Mouse (Mus musculus): Measurements from ENCODE around the gene Lhfpl5. TPM values are rescaled to one million over a fixed set of nuclear protein-coding genes. Genes with fewer than 3 reads are reported as not detected.
A peak's percentile ranks its signal among the peaks of the same experiment; 100 is the strongest.

Lhfpl5 gene
- polyA plus RNA-seq, 1 experiment from 2014 or later: 11.4 TPM

DNA sequence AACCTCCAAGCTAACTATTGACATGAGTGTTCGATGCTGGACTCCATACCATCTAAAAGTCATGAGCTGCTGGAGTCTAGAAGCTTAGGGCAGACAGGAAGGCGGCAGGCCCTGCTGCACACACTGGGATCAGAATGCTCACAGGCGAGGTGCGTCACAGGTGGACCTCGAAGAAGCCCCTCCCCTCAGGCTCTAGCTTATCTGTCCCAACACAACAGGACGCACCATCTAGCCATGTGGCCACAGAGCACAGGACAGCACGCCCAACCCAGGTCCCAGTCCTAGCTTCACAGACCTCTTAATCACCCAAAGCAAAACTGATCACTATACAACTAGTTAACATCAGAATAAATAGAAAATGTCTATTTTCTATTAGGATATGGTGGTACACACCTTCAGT, 42.7 kb downstream of the Lhfpl5 start:
- Histone ChIP-seq H3K4me1 (peaks cover 29% of the 10 kb centered on the region), H3K4me3 (no peak overlapping the region), H3K27ac (no peak overlapping the region), H3K9ac (no peak overlapping the region), H3K4me2 (no peak overlapping the region), H3K36me3 (replicated peaks) (peaks cover 6% of the 10 kb centered on the region; the same call in 1 of the 2 replicates), H3K9me3 (no peaks in the 10 kb centered on the region), H3K27me3 (replicated peaks) (no peaks in the 10 kb centered on the region)
- 84% methylated on average over 7 of the region's 7 CpGs for WGBS
- ATAC-seq (replicated peaks): no peak

DNA sequence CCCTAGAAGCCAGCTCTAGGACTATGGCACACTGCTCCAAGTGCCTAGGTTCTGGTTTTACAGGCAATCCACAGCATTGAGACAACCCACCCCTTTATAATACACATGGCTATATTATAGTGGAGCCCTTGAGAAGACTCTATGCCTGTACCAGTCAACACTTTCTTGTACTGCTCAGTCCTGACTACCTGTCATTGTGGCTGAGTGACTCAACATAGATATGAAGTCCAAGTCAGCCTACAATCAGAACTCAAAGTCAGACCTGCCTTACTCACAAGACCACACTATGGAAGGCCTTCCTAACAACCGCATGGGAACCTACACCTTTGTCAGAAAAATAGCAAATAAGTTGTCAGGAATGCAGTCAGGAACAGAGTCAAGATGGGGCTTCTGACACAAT, 43.3 kb downstream of the Lhfpl5 start:
- H3K4me3 ChIP-seq: no peak overlapping the region
- 98% methylated on average over 1 of the region's 1 CpGs for WGBS

DNA sequence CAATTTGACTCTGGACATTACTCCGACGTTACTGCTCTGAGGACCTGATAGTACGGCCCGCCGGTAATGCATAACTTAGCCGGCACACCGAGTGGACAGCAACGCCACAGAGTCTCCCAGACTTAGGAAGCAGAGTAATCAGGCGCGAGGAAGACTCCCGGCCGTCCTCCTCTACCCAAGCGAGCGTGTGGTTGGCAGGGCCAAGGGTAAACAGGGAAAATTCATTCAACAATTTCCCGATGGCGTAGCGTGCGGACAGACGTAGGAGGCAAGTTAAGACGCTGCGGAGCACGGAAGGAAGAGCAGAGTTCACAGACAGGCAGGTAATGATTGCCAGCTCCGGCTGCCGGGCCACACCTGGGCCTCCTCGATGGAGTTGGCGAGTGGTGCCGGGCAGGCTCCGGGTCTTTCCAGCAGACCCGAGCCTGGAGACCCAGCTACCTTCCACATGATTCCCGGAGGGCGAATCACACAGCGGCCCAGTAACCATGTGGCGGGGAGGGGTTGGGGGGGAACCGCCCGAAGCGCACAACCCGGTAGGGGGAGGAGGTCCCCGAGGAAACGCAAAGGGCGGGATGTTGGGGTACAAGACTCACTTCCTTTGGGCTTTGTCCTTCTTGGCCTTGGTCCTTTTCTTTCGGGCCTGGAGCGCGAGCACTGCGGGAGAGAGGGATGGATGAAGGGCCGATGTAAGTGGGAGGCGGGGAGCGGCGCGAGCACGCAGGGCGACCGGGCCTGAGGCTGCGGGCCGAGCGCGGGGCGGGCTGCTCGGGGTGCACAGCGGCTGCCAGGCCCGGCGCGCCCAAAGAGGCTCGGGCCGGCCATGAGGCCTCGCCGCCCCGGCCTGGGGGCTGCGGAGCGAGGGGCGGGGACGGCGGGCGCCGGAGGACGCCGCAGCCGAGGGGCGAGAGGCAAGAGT, 46.2 kb downstream of the Lhfpl5 start:
- Histone ChIP-seq H3K27ac (peak overlapping the region; percentile 91), H3K27me3 (replicated peaks) (no peaks in the 10 kb centered on the region), H3K9me3 (no peaks in the 10 kb centered on the region), H3K9ac (peak overlapping the region; percentile 91), H3K4me3 (peak overlapping the region; percentile 86), H3K4me1 (peaks cover 29% of the 10 kb centered on the region), H3K36me3 (replicated peaks) (peaks cover 6% of the 10 kb centered on the region; the same call in 1 of the 2 replicates), H3K4me2 (peak overlapping the region; percentile 90)
- under 1% methylated on average over 67 of the region's 78 CpGs for WGBS
- peak; percentile 80 for ATAC-seq (replicated peaks)

More for the DNA sequence above, 43.3 kb downstream of the Lhfpl5 start:
- Histone ChIP-seq H3K4me2 (no peak overlapping the region), H3K9ac (no peak overlapping the region), H3K4me1 (peaks cover 29% of the 10 kb centered on the region), H3K27me3 (replicated peaks) (no peaks in the 10 kb centered on the region), H3K27ac (no peak overlapping the region), H3K9me3 (no peaks in the 10 kb centered on the region), H3K36me3 (replicated peaks) (peaks cover 6% of the 10 kb centered on the region; the same call in 1 of the 2 replicates)
- ATAC-seq (replicated peaks): no peak

DNA sequence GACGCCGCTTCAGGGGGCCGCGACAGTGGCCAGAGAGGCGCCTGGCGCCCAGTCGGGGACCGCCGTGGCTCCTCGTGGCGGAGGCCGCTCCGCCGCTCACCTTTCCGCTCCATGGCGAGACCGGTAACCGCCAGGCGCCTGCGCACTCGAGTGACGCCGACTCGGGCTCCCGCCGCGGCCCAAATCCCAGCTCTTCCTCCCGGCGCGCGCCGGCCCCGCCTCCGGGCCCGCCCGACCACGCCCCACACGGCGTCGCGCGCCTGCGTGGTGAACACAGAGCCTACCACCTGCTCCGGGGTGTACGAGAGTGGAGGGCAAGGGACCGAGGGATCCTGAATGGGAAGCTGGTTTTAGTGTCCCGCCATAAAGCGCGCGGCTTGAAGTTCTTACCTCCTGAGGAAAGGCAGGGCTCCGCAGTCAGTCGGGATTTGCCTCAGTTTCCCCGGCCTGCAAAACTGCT, 46.9 kb downstream of the Lhfpl5 start, which contains the start of gene Srpk1:
Gene Srpk1, minus strand, starts transcription at position 410 of the 460 bp plus-strand sequence.
- Histone ChIP-seq H3K9me3 (no peaks in the 10 kb centered on the region), H3K4me1 (peaks cover 29% of the 10 kb centered on the region), H3K36me3 (replicated peaks) (peaks cover 6% of the 10 kb centered on the region; the same call in 1 of the 2 replicates), H3K4me2 (peak within 1 kb of the TSS; percentile 90), H3K4me3 (peak within 1 kb of the TSS; percentile 86), H3K27me3 (replicated peaks) (no peaks in the 10 kb centered on the region), H3K27ac (peak within 1 kb of the TSS; percentile 91), H3K9ac (peak within 1 kb of the TSS; percentile 91)
- WGBS: under 1% methylated on average over 32 of the region's 53 CpGs
- peak; percentile 95 for ATAC-seq (replicated peaks)

DNA sequence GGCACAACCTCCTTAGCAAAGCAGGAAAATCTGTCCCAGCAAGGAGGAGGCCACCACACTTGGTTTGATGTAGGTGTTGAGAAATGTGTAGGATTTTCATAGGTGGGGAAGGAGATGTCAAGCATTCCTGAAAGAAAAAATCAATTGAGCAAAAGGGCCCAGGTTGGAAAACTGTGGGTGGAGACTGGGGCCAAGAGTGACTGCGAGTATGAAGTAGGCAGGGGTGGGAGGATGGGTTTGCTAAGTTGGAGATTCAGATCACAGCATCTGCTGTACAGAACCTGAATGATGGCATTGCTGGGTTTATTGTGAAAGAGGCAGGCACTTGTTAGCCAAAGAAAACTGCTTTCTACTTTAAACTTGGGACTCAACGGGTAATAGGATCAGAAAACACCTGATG, 49.4 kb downstream of the Lhfpl5 start:
- H3K4me2 ChIP-seq: no peak overlapping the region

DNA sequence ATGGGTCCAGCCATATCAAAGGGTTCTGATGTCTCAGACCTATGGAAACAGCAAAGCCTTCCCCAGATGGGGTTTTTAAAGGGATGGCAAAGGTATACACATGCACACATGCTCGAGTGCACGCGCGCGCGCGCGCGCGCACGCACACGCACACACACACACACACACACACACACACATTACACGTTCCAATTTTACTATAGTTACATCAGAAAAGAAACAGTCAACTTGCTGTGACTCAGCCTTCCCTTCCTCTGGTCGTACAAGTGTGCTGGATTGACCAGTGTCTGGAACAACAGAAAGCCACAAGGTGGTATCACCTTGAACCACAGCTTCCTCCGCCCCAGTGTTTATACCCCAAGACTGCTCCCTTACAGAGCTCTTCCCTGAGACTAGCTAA, 49.9 kb downstream of the Lhfpl5 start:
- no peak overlapping the region for H3K4me3 ChIP-seq
- H3K9ac ChIP-seq: no peak overlapping the region
- H3K9me3 ChIP-seq: no peaks in the 10 kb centered on the region
- no peaks in the 10 kb centered on the region for H3K27me3 ChIP-seq (replicated peaks)
- ATAC-seq (replicated peaks): no peak
- H3K36me3 ChIP-seq (replicated peaks): no peaks in the 10 kb centered on the region
- H3K4me1 ChIP-seq: peaks cover 12% of the 10 kb centered on the region
- WGBS: 92% methylated on average over 15 of the region's 15 CpGs
- no peak overlapping the region for H3K27ac ChIP-seq
- H3K4me2 ChIP-seq: no peak overlapping the region

More for the DNA sequence above, 49.4 kb downstream of the Lhfpl5 start:
- H3K27ac ChIP-seq: no peak overlapping the region
- no peak for ATAC-seq (replicated peaks)
- 85% methylated on average over 2 of the region's 2 CpGs for WGBS
- no peak overlapping the region for H3K4me3 ChIP-seq
- peaks cover 17% of the 10 kb centered on the region for H3K4me1 ChIP-seq
- no peaks in the 10 kb centered on the region for H3K27me3 ChIP-seq (replicated peaks)
- H3K36me3 ChIP-seq (replicated peaks): peaks cover 4% of the 10 kb centered on the region; the same call in 1 of the 2 replicates
- no peak overlapping the region for H3K9ac ChIP-seq
- H3K9me3 ChIP-seq: no peaks in the 10 kb centered on the region

- H3K4me1 ChIP-seq: 0 out of 2 replicates have a peak, but pooled peaks cover 2% of the 10 kb centered on the region
- no peaks in the 10 kb centered on the region for H3K27me3 ChIP-seq (replicated peaks)
- no peaks in the 10 kb centered on the region for H3K9me3 ChIP-seq
- no peak overlapping the region for H3K4me2 ChIP-seq
- no peak overlapping the region for H3K9ac ChIP-seq
- no peaks in the 10 kb centered on the region for H3K36me3 ChIP-seq (replicated peaks)
- ATAC-seq (replicated peaks): no peak
- H3K27ac ChIP-seq: no peak overlapping the region
- 94% methylated on average over 2 of the region's 2 CpGs for WGBS
- no peak overlapping the region for H3K4me3 ChIP-seq
Observed at GRCm38 (mm10) chr17:28626937-28627336, 51.5 kb downstream of the Lhfpl5 start.

- no peak overlapping the region for H3K27ac ChIP-seq
- 61% methylated on average over 10 of the region's 10 CpGs for WGBS
- H3K9ac ChIP-seq: no peak overlapping the region
- H3K36me3 ChIP-seq (replicated peaks): no peaks in the 10 kb centered on the region
- no peak for ATAC-seq (replicated peaks)
- no peak overlapping the region for H3K4me2 ChIP-seq
- no peaks in the 10 kb centered on the region for H3K4me1 ChIP-seq
- no peaks in the 10 kb centered on the region for H3K27me3 ChIP-seq (replicated peaks)
- H3K9me3 ChIP-seq: no peaks in the 10 kb centered on the region
- H3K4me3 ChIP-seq: no peak overlapping the region
Observed at GRCm38 (mm10) chr17:28628248-28629124, 53.0 kb downstream of the Lhfpl5 start.

DNA sequence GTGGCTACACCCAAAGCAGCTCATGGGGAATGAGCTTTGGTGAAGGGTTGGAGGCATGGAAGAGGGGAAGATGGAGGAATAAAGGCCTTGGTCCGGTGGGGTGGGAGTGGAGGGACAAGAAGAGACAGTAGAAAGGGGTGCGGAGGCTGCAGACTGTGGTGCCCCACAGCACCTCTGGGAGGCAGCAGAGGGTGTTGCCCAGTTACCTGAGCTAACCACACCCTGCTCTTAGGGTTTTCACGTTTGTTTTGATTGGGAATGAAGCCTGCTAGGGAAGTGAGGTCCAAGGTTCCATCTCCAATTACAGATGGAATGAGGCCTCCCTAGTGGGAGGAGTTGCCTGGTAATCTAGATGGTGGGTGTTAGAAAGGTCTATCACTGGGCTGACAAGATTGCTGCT, 53.7 kb downstream of the Lhfpl5 start:
- Histone ChIP-seq H3K4me3 (no peak overlapping the region), H3K4me2 (no peak overlapping the region), H3K9ac (no peak overlapping the region), H3K36me3 (replicated peaks) (no peaks in the 10 kb centered on the region), H3K27me3 (replicated peaks) (no peaks in the 10 kb centered on the region), H3K9me3 (no peaks in the 10 kb centered on the region), H3K27ac (no peak overlapping the region), H3K4me1 (no peaks in the 10 kb centered on the region)
- no peak for ATAC-seq (replicated peaks)
- WGBS: 34% methylated on average over 3 of the region's 3 CpGs

Small RNAs within 50 kb of the gene (microRNA-seq; reads per million reads assigned to microRNA genes)
- not detected for gene Gm25195
- not detected for gene Mir6969

Other genes with a start within 250 kb of the Lhfpl5 start
- gene Rpl10a, start 247.2 kb upstream of the Lhfpl5 start, polyA plus RNA-seq (2015; fragmentation: Nextera tagmentation; extraction: Ambion mirVana): 307 and 313 TPM in 2 replicates
- gene Tead3, start 224.8 kb upstream of the Lhfpl5 start, polyA plus RNA-seq (2015; fragmentation: Nextera tagmentation; extraction: Ambion mirVana): 1.4 and 2.1 TPM in 2 replicates
- gene Tulp1, start 210.4 kb upstream of the Lhfpl5 start, polyA plus RNA-seq (2015; fragmentation: Nextera tagmentation; extraction: Ambion mirVana): 1.3 and 1.9 TPM in 2 replicates
- 37.3 and 39.8 TPM in 2 replicates for gene Fkbp5, start 58.1 kb upstream of the Lhfpl5 start, polyA plus RNA-seq (2015; fragmentation: Nextera tagmentation; extraction: Ambion mirVana)
- not detected in 2 replicates for gene Armc12, start 44.8 kb upstream of the Lhfpl5 start, polyA plus RNA-seq (2015; fragmentation: Nextera tagmentation; extraction: Ambion mirVana)
- gene Clpsl2, start 26.2 kb upstream of the Lhfpl5 start, polyA plus RNA-seq (2015; fragmentation: Nextera tagmentation; extraction: Ambion mirVana): not detected in 2 replicates
- 0.36 TPM in 1 of 2 replicates, not detected in the other for gene Clps, start 14.9 kb upstream of the Lhfpl5 start, polyA plus RNA-seq (2015; fragmentation: Nextera tagmentation; extraction: Ambion mirVana)
- 88.2 and 91.3 TPM in 2 replicates for gene Srpk1, start 47.1 kb downstream of the Lhfpl5 start, polyA plus RNA-seq (2015; fragmentation: Nextera tagmentation; extraction: Ambion mirVana)
- gene Slc26a8, start 114.6 kb downstream of the Lhfpl5 start, polyA plus RNA-seq (2015; fragmentation: Nextera tagmentation; extraction: Ambion mirVana): 1.4 and 1.5 TPM in 2 replicates
- gene Mapk14, start 115.7 kb downstream of the Lhfpl5 start, polyA plus RNA-seq (2015; fragmentation: Nextera tagmentation; extraction: Ambion mirVana): 27.5 and 27.7 TPM in 2 replicates
- gene AC170998.1, start 150.4 kb downstream of the Lhfpl5 start, polyA plus RNA-seq (2015; fragmentation: Nextera tagmentation; extraction: Ambion mirVana): 2.4 TPM in 2 replicates
- gene Mapk13, start 193.7 kb downstream of the Lhfpl5 start, polyA plus RNA-seq (2015; fragmentation: Nextera tagmentation; extraction: Ambion mirVana): 0.86 and 1.1 TPM in 2 replicates
- gene Brpf3, start 225.4 kb downstream of the Lhfpl5 start, polyA plus RNA-seq (2015; fragmentation: Nextera tagmentation; extraction: Ambion mirVana): 6.9 and 9.5 TPM in 2 replicates

Measured in midbrain, embryonic 15.5 days (tissue).